Mouse (Mus musculus): ENCODE data around the gene Dlgap4.

GRCm38 (mm10) chr2:156605971-156606370 is 7.5 kb upstream of the Dlgap4 start:
- TF ChIP-seq ETS1 (conservative IDR thresholded peaks at IDR 0.05; ENCODE audit: low read depth, low read length) = no peak
- TF ChIP-seq UBTF (IDR thresholded peaks at IDR 0.05; ENCODE audit: low read depth, low read length) = no peak
- no peak for TF ChIP-seq CTCF (conservative IDR thresholded peaks at IDR 0.05 in 1 of 2, IDR thresholded peaks at IDR 0.05 in 1 of 2; ENCODE audit: low read depth in 2 of 2, low read length in 2 of 2)
- TF ChIP-seq SIN3A (IDR thresholded peaks at IDR 0.05; ENCODE audit: low read length) = no peak
- no peak for TF ChIP-seq SMC3 (IDR thresholded peaks at IDR 0.05; ENCODE audit: low read depth, low read length)
- no peak for TF ChIP-seq CHD1 (IDR thresholded peaks at IDR 0.05; ENCODE audit: low read depth, low read length)
- TF ChIP-seq HCFC1 (IDR thresholded peaks at IDR 0.05; ENCODE audit: low read depth, low read length) = no peak
- TF ChIP-seq MAFK (IDR thresholded peaks at IDR 0.05; ENCODE audit: insufficient replicate concordance, low read length) = no peak
- no peak for TF ChIP-seq POLR2A (IDR thresholded peaks at IDR 0.05; ENCODE audit: low read depth, low read length)
- TF ChIP-seq E2F4 (IDR thresholded peaks at IDR 0.05; ENCODE audit: insufficient replicate concordance, low read depth, low read length) = no peak
